Mouse (Mus musculus) spleen, adult 2 months (tissue): ENCODE measurements around the gene Csf2rb2.

Source experiments
- CTCF ChIP-seq: fragments of 200-500 bp; IDR thresholded peaks from 2 replicates; pipeline ENCODE4 v1.5.1; 2011; ENCODE audit warnings: mild to moderate bottlenecking, inconsistent platforms; ENCODE audit not compliant: insufficient read depth, insufficient read length, insufficient replicate concordance; ENCODE audit errors: extremely low read depth
- POLR2A ChIP-seq: fragments of 200-500 bp; IDR thresholded peaks from 2 replicates; pipeline ENCODE4 v1.6.1; 2011; ENCODE audit warnings: low read depth, low read length, inconsistent platforms

DNA sequence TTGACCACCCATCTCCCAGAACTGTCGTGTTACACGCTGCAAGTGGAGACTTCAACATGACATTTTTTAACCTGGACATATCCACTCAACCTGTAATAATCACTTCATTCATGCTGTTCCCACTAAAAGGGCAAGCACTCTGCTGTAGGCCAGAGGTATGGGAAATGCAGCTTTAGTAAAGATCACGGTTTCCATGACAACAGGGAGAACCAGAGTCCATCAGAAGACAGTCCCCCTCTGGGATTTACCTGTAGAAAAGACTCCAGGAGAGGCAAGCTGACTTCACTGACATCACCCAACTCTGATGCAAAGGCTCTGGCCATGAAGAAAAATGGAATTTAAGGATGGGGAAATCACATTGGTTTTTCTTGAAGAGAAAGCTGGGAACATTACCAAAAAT lies 42.2 kb downstream of the Csf2rb2 start:
- no peak for TF ChIP-seq POLR2A
- no peak for TF ChIP-seq CTCF
